Mouse (Mus musculus) lung, adult 2 months (tissue): Measurements from ENCODE around the gene Pnpla5.

Source experiments
- CTCF ChIP-seq: fragments of 200-500 bp; IDR thresholded peaks from 2 replicates; pipeline ENCODE4 v1.5.1; 2011; ENCODE audit warnings: mild to moderate bottlenecking, low read length, control low read depth; ENCODE audit not compliant: insufficient read depth
- POLR2A ChIP-seq: fragments of 200-500 bp; IDR thresholded peaks from 2 replicates; pipeline ENCODE4 v1.6.1; 2011; ENCODE audit warnings: low read depth, mild to moderate bottlenecking, control low read depth, low read length, borderline replicate concordance; ENCODE audit errors: extremely low read depth

GRCm38 (mm10) chr15:84073058-84073457 is 49.9 kb downstream of the Pnpla5 start:
- TF ChIP-seq CTCF (no peak), POLR2A (no peak)
